Mouse (Mus musculus) layer of hippocampus, postnatal 25 days (tissue): ENCODE data around the gene Slc45a3. TPM values are rescaled to one million over a fixed set of nuclear protein-coding genes. Genes with fewer than 3 reads are reported as not detected.

Experiments
- DNase-seq, 2 experiments: peaks; one replicate each; pipeline ENCODE4 v3.0.0; 2022; ENCODE audit warnings: mixed read lengths in 2 of 2, low spot score in 1 of 2; ENCODE audit errors: extremely low spot score in 1 of 2
- total RNA-seq, 2 experiments: library from RNA; stranded (reverse); gene quantifications; 2 replicates each; pipeline ENCODE4 v1.2.3; 2021

Gene Slc45a3
- total RNA-seq, 2 experiments from 2014 or later, result 2.4 TPM

- no peak for DNase-seq
Observed at GRCm38 (mm10) chr1:131992561-131993001, 29.8 kb downstream of the Slc45a3 start.

GRCm38 (mm10) chr1:131993169-131994040, 30.6 kb downstream of the Slc45a3 start:
- DNase-seq, result no peak

GRCm38 (mm10) chr1:131995062-131995461, 32.3 kb downstream of the Slc45a3 start:
- DNase-seq, result peak in 1 of 2 experiments; percentile 69

GRCm38 (mm10) chr1:132000506-132000905, 37.7 kb downstream of the Slc45a3 start:
- DNase-seq, result no peak

- no peak for DNase-seq
Observed at GRCm38 (mm10) chr1:132001880-132002330, 39.1 kb downstream of the Slc45a3 start.

- no peak for DNase-seq
Observed at GRCm38 (mm10) chr1:132003111-132003510, 40.3 kb downstream of the Slc45a3 start.

- DNase-seq, result no peak
Observed at GRCm38 (mm10) chr1:132003817-132004216, 41.0 kb downstream of the Slc45a3 start.

- no peak for DNase-seq
Observed at GRCm38 (mm10) chr1:132004574-132005180, 41.9 kb downstream of the Slc45a3 start.

GRCm38 (mm10) chr1:132005466-132005865, 42.7 kb downstream of the Slc45a3 start:
- no peak for DNase-seq

GRCm38 (mm10) chr1:132006046-132006445, 43.3 kb downstream of the Slc45a3 start:
- DNase-seq, result no peak

- DNase-seq, result no peak
Observed at GRCm38 (mm10) chr1:132006721-132007120, 44.0 kb downstream of the Slc45a3 start.

GRCm38 (mm10) chr1:132007282-132007815, 44.6 kb downstream of the Slc45a3 start, which contains the start of gene Elk4:
Gene Elk4 (plus strand): TSS chr1:132007607.
- peak; percentile 76 to 90 for DNase-seq

GRCm38 (mm10) chr1:132007828-132008827, 45.4 kb downstream of the Slc45a3 start:
- DNase-seq, result peak; percentile 70 to 76

- DNase-seq, result no peak
Observed at GRCm38 (mm10) chr1:132008881-132009644, 46.3 kb downstream of the Slc45a3 start.

GRCm38 (mm10) chr1:132010632-132011501, 48.1 kb downstream of the Slc45a3 start:
- no peak for DNase-seq

GRCm38 (mm10) chr1:132011785-132012184, 49.0 kb downstream of the Slc45a3 start:
- DNase-seq, result no peak

GRCm38 (mm10) chr1:132012861-132013260, 50.1 kb downstream of the Slc45a3 start:
- DNase-seq, result no peak

- no peak for DNase-seq
Observed at GRCm38 (mm10) chr1:132014800-132015199, 52.0 kb downstream of the Slc45a3 start.
